8 mouse cellular contexts compared by ENCODE assay signal in the genomic region with DNA sequence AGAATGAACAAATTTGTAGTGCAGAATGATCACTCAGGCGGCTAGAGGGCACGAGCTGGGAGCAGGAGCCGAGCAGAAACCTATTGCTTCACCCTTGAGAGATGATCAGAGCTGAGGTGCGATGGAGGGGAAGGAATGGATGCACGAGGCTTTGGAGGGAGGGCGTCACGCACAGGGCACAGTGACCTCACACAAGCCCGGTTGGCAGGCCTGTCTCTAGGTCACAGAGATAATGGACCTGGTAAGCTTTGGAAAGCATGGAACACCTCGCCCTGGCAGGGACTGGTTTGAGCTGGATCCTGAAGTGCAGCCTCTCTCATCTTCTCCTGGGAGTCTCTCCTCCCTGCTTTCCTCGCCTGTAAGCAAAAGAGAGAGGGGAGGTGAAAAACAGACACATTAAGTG.
DNase-seq lines count a peak whose midpoint lies in the region; ATAC-seq lines count a peak whose summit lies in the region.
"Had no signal": no experiment of that assay in that cellular context is flagged by ENCODE, and none has a peak within 500 bp of the region (broad histone marks: within the 10 kb centered on the region; RNA-seq: fewer than 3 reads in every experiment).

No protein-coding gene starts in this region.

- peak; percentile 60 for ATAC-seq in hindbrain, embryonic 14.5 days (ENCODE audit: low FRiP score)
- ATAC-seq in midbrain, embryonic 11.5 days (ENCODE audit: low FRiP score), result peak; percentile 50; the same call in 1 of the 2 replicates

- peaks cover 24% of the 10 kb centered on the region for H3K4me1 ChIP-seq in hindbrain, embryonic 14.5 days (replicated peaks; ENCODE audit: control insufficient read depth, insufficient read depth, low read length)
- H3K4me1 ChIP-seq in midbrain, embryonic 11.5 days (ENCODE audit: control insufficient read depth, insufficient read depth, low read length), result peaks cover 15% of the 10 kb centered on the region

- H3K9me3 ChIP-seq in hindbrain, embryonic 14.5 days (ENCODE audit: control insufficient read depth, low read length), result no peaks in the 10 kb centered on the region
- H3K9me3 ChIP-seq in midbrain, embryonic 11.5 days (ENCODE audit: control insufficient read depth, low read length), result no peaks in the 10 kb centered on the region
- H3K9me3 ChIP-seq: heart, embryonic 15.5 days had no signal

- peak overlapping the region; percentile 1; the same call in 1 of the 2 replicates for H3K4me2 ChIP-seq in hindbrain, embryonic 14.5 days (replicated peaks)
- H3K4me2 ChIP-seq in midbrain, embryonic 11.5 days, result no peak overlapping the region
- H3K4me2 ChIP-seq: heart, embryonic 15.5 days had no signal

- peak; percentile 38 for DNase-seq in adrenal gland, postnatal 14 days
- DNase-seq in cerebellum, postnatal 10 days, result peak; percentile 61 to 71
- DNase-seq in hindbrain, embryonic 14.5 days (ENCODE audit: low spot score), result no peak
- DNase-seq in midbrain, embryonic 11.5 days (ENCODE audit: low spot score, missing footprints), result peak; percentile 90
- DNase-seq in thymus, postnatal 36 days, result no peak
- no peak for DNase-seq in urinary bladder, postnatal 36 days (ENCODE audit: low spot score in 2 of 2)
- DNase-seq in gastrocnemius, postnatal 25 days, result no peak

- WGBS in hindbrain, embryonic 14.5 days, result 27% methylated on average over 10 of the region's 10 CpGs
- WGBS in midbrain, embryonic 11.5 days, result 45% methylated on average over 10 of the region's 10 CpGs

- peak overlapping the region; percentile 20; the same call in 1 of the 2 replicates for H3K9ac ChIP-seq in hindbrain, embryonic 14.5 days
- H3K9ac ChIP-seq in midbrain, embryonic 11.5 days (ENCODE audit: low read length), result peak overlapping the region; percentile 38

- peak overlapping the region; percentile 89 for H3K27ac ChIP-seq in hindbrain, embryonic 14.5 days
- H3K27ac ChIP-seq in midbrain, embryonic 11.5 days (ENCODE audit: low read depth, low read length), result 0 out of 2 replicates have a peak overlapping the region, but pooled peaks have one; percentile 30

- no peak overlapping the region for H3K4me3 ChIP-seq in hindbrain, embryonic 14.5 days (replicated peaks; ENCODE audit: low read length)
- H3K4me3 ChIP-seq in midbrain, embryonic 11.5 days (ENCODE audit: low read depth, low read length), result no peak overlapping the region
- H3K4me3 ChIP-seq: heart, embryonic 15.5 days had no signal

- no peaks in the 10 kb centered on the region for H3K27me3 ChIP-seq in hindbrain, embryonic 14.5 days (ENCODE audit: control insufficient read depth, insufficient read depth, low read length)
- no peaks in the 10 kb centered on the region for H3K27me3 ChIP-seq in midbrain, embryonic 11.5 days (ENCODE audit: control insufficient read depth, insufficient read depth, low read length)

- H3K36me3 ChIP-seq in hindbrain, embryonic 14.5 days (replicated peaks; ENCODE audit: control insufficient read depth, insufficient read depth), result no peaks in the 10 kb centered on the region
- no peaks in the 10 kb centered on the region for H3K36me3 ChIP-seq in midbrain, embryonic 11.5 days (ENCODE audit: control insufficient read depth, insufficient read depth, low read length)
- H3K36me3 ChIP-seq: heart, embryonic 15.5 days had no signal

Comparison
In these comparisons a context has a peak if more than half of its experiments do, and no peak if none do; other contexts are left out.
1. DNase-seq: peak in adrenal gland, postnatal 14 days (single experiment), cerebellum, postnatal 10 days (2 of 2) and midbrain, embryonic 11.5 days (single experiment); none in hindbrain, embryonic 14.5 days (single experiment), thymus, postnatal 36 days (0 of 2), urinary bladder, postnatal 36 days (0 of 2) and gastrocnemius, postnatal 25 days (single experiment).